Mouse (Mus musculus) neural tube, embryonic 10.5 days (tissue): Measurements from ENCODE around the gene Wfs1.
A peak's percentile ranks its signal among the peaks of the same experiment; 100 is the strongest.
"Not testable (repeated sequence)": the region's sequence is repeated elsewhere in the genome, so short reads cannot be mapped to it uniquely, and the experiment has no call there.

Source experiments
- DNase-seq: peaks from one replicate; pipeline ENCODE4 v3.0.0-alpha.2; 2017; ENCODE audit warnings: low spot score; ENCODE audit errors: extremely low spot score

The Wfs1 gene

GRCm38 (mm10) chr5:36988781-36989624 lies at the start of gene Wfs1:
Wfs1 (minus strand) TSS chr5:36989205.
- peak; percentile 93 for DNase-seq

DNA sequence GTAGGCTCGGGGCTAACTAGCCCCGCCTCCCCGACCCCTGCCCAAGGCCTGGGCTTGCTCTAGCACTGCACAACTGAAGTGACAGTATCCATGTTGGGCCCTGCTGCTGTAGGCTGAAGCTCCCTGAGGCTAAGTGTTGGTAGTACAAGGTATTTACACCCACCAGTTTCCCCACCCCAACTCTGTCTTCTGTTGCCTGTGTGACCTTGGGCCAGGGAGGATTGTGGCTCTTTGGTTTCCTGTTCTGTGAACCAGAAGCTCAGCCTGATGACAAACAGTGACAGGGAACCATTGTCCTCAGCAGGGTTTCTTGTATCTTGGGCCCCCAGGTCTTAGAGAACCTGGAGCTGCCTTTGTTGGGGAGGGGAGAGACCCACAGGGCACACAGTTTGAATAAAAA lies 47.9 kb upstream of the Wfs1 start:
- no peak for DNase-seq

- DNase-seq: no peak
These were observed 46.9 kb upstream of the Wfs1 start for GRCm38 (mm10) chr5:37035896-37036295.

DNA sequence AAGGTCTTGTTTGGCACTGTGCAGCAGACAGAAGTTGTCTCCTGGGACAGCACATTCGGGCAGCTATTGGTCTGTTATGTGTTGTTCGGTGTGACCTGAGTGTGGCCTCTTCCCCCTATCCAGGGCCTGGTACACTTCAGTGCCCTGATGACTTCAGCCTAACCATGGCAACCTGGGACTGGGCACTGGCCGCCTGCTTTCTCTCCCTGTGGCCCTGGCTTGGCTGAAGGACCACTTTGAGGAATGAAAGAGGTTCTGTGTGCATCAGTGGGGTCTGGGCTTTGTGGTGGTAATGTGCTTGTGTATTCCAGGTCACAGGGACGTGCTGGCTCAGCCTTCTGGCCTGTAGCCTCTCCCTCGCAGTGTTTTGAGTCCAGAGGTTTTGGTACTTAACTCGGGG lies 46.2 kb upstream of the Wfs1 start:
- no peak for DNase-seq

DNA sequence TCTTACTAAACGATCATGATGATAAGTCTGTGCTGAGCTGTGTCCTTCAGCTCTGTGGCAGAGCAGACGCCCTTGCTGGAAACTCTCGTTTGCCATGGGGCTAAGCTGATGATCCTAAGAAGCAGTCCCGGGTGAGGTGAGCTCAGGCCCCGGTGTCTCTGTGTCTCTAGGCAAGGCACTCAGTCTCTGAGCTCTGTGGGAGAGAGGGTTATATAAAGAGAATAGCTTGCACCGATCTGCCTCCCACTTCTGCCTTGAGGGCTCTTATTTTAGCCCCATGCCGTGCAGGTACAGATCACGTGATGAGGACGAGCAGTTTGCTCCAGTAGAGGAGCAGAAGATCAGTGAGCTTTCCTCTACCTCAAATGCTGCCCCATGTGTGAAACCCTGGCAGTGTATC lies 41.7 kb upstream of the Wfs1 start:
- DNase-seq: no peak

- DNase-seq: peak; percentile 26
These were observed 40.4 kb upstream of the Wfs1 start for GRCm38 (mm10) chr5:37029326-37029905.

GRCm38 (mm10) chr5:37028486-37029311 lies 39.7 kb upstream of the Wfs1 start:
- peak; percentile 22 for DNase-seq

GRCm38 (mm10) chr5:37028104-37028485 lies 39.1 kb upstream of the Wfs1 start:
- peak; percentile 91 for DNase-seq

DNA sequence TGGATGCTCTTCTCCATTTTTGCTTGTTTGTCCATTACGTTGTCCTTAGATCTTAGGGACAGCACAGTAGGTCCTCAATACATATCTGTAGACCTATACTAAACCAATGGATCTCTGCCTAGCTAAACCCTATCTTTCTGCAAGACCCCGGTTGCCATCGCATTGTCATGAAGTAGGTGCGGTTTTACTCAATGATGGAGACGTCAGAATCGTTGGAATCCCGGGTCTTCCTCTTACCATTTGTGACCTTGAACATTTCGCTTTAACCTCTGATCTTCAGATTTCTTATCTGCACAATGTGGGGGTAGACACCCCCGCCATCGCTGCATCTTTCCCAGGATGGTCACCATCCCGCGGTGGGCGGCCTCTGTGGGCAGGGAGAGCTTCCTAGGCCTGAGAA lies 38.7 kb upstream of the Wfs1 start:
- DNase-seq: no peak

GRCm38 (mm10) chr5:37017222-37017621 lies 28.2 kb upstream of the Wfs1 start:
- DNase-seq: no peak

DNA sequence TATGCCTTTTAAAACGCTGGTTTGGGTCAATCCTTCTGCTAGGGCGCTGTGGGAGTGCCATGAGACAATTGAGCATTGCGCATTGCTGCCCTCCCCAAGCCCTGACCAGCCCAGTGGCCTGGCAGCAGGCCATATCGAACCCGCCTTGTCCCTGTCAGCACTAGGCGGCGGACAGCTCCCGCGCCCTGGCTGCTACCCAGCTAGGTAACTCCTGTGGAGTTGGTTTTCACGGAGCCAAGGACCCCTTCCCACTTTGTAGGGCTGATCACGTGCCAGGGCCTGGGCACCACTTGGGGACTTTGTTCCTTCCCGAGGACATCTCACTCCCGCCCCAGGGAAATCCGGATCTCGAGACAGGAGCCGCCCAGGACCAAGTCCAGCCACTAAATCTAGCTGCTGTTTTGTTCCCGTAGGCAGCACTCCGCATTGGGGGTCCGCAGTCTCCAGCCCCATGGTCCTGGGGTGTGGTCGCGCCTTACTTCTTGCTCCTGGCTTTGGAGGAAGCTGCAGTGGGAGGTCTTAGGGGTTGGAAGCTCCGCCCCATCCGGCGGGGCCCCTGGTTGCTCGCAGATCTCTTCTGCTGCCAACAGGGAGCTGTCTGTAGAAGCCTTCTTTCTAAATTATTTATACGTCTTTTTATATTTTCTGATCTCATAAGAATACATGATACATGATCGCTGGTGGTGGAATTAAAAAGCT lies 26.8 kb upstream of the Wfs1 start:
- peak; percentile 48 for DNase-seq

DNA sequence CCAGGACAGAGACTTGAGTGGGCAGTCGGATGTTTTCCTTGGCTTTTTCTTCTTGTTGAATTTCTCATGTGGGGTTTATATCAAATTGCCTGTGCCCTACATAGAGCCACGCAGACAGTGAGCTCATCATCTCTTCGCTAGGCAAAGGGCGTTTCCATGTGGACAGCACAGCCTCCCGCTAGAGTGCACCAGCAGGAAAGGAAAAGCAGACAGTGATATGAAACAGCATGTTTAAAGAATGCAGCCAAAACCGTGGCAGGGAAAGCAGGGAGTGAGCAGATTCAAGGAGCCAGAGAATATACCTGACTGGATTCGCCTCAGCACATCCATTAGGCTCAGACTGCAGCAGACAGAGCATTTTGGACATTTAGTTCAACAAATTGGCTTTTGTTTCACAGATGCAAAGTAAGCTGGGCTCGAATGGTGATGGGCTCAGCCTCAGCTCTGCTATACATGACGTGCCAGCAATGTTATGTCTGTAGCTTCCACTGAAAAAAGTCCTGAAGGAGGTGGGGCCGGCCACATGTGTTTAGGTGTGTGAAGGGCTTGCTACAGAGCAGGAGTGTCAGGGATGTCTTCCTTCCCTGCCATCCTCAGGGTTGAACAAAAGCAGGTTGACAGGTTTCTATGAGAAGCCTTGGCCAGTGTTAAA lies 21.8 kb upstream of the Wfs1 start:
- no peak for DNase-seq

DNA sequence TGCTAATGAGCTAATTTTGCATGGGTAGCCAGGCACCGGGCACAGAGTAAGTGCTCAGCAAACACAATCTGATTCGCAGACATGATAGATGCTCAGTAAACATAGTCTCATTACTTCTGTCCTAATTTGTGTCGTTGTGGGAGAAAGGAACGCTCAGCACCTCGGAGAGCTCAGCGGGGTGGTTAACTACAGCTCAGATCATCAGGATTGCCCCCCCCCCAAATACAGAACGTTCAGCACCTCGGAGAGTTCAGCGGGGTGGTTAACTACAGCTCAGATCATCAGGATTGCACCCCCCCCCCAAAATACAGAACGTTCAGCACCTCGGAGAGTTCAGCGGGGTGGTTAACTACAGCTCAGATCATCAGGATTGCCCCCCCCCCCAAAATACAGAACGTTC lies 20.8 kb upstream of the Wfs1 start:
- DNase-seq: not testable (repeated sequence)

- DNase-seq: peak; percentile 69
These were observed 13.0 kb upstream of the Wfs1 start for GRCm38 (mm10) chr5:37002001-37002400.

GRCm38 (mm10) chr5:37001002-37001401 lies 12.0 kb upstream of the Wfs1 start:
- no peak for DNase-seq

DNA sequence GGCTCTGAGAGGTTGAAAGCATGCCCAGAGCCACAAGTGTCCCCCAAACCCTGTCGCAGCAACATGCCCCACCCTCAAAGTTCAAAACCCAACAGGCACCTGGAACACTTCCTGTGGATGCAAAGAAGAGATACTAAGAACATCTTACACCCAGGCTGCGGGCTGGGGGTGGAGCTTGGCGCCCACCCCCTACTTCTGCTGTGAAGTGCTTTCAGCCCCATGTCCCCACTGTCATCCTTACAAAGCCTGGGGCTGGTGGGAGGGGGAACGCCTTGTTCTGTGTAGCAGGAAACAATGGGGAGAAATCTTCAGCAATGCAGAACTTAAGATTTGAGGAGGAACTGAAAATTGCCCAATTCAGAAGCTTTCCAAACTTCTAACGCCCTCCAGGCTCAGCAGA lies 9.0 kb upstream of the Wfs1 start:
- DNase-seq: no peak

DNA sequence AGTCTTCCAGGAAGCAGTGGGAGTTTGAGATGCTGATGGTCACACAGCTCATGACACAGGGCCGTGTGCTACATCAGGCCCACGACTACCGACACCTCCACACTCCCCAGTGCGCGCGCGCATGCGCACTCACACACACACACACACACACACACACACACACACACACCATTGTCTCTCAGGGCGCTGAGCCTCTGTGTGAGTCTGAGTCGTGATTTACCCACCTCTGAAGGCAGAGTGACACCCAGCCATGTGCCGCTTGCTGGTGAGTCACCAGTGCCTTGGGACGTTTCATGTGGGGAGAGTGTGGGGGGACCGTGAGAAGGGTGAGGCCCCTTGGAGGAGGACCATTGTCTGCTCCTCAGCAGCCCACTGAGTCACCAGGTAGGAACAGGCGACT lies 7.4 kb upstream of the Wfs1 start:
- DNase-seq: no peak

DNA sequence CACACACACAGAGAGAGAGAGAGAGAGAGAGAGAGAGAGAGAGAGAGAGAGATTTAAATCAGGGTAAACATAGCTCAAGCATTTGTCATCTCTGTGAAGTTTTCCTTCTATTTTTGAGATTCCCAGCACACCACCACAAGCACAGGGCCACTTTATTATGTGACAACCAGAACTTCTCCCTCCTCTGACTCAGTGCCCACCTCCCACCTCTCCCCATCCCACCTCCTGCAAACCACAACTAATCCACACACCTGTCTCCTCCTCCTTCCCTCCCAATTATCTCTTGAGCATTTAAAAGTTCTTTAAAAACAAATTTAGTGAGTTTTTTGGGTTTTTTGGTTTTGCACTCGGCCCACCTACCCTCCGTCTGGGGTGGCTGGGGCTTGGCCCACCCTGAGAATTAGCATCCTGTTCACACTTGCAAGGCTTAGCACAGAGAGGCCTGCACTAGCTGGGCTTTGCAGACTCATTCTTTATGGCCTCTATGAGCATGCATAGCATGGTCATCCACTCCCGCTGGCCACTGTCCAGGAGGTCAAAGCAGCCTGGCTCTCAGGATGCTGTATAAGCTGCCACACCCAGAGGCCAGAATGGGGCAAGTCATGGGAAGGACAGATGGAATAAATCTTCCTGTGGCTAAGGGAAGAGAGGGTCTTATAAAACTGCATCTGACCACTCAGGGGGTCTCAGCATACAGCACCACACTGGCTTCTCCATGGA lies 1.8 kb upstream of the Wfs1 start:
- DNase-seq: no peak

DNA sequence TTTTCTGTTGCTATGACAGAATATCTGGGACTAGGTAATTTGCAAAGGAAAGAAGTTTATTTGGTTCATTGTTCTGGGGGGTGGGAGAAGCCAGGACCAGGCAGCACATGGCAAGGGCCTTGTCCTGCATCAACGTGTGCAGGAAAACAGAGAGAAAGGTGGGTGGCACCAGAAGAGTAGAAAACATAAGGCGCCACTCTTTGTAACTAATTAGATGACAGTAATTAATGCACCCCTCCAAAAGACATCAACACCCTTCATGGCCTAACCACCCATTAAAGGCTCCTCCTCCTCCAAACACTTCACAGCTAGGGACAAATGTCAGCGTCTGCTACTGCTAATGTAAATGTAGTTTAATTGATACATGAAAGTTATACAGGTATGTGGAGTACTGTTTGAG lies 1.2 kb upstream of the Wfs1 start:
- no peak for DNase-seq

- no peak for DNase-seq
These were observed 596 bp upstream of the Wfs1 start for GRCm38 (mm10) chr5:36989625-36989977.
